Mouse (Mus musculus): ENCODE data around the gene En1.
A peak's percentile ranks its signal among the peaks of the same experiment; 100 is the strongest.

Gene En1

DNA sequence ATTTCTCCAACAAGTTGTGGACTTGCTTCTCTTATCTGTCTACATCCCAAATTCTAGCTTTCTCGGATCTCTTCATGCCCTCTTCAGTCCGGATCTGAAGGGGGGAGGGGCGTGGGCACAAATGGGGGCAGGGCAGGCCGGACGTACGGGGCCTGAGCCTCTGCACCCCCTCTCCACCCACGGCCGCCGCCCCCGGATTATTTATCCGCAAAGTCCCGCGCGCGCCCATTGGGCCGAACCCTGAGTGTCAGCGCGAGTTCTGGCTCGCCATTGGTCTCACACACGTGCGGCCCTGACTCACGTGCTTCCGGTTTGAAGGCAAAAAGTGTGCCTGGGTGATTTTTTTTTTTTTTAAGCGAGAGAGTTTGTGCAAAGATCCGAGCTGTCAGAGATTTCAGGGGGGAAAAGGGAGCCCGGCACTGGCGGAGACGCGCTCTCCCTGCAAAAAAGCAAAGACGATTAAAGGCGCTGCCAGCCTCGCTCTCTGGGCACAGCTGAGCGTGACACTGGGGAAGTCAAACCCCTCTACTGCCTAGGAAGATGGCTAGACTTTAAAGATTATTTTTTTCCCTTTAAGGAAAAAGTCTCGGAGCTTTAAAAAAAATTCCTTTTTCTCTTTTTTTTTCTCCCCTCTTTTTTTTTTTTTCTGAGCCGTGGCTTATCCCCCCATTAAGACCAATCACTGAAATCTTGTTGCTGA is at the start of gene En1:
En1 (plus strand) TSS at position 388 of the 700 bp plus-strand sequence.
- no peak for DNase-seq (ENCODE audit: extremely low read depth, insufficient read length, low spot score)

DNA sequence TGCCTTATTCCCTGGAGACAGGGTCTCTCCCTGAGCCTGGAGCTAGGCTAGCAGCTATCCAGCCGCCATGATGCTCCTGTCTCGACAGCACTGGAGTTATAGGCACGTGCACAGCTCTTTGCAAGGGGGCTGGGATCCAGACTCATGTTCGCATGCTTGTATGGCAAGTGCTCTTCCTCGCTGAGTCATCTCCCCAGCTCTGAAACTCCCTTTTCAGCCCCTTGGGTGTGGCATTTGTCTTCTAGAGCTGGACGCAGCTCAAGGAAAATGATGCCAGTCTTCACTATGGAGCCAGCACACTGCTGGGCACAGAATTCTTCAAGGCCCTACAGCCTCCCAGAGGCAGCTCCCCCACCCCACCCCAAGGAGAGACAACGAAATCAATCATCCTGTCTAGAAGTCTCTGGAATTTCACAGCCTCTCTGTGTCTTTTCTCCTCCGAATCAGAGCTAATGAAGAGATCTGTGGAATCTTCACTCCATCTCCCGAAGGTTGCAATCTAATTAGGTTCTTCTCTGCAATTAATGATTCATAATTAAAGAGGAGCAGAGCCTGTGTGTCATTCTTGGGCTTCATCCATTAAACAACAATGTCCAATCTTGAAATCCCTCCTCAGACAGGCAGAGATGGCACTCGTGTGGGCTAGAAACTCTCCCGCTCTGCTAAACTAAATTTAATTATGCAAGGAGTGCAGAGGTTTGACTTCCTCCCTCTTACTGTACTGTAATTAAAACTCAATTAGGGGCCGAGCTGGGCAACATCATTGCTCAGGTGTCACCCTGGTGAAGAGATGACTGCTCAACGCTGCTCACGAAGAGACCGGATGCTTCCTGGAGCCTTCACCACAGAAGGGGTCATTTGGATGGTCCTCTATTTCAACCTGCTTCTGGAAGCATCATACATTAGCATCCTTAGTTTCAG is 45.0 kb upstream of the En1 start:
- DNase-seq (ENCODE audit: extremely low read depth, insufficient read length, low spot score), result peak; percentile 28

DNA sequence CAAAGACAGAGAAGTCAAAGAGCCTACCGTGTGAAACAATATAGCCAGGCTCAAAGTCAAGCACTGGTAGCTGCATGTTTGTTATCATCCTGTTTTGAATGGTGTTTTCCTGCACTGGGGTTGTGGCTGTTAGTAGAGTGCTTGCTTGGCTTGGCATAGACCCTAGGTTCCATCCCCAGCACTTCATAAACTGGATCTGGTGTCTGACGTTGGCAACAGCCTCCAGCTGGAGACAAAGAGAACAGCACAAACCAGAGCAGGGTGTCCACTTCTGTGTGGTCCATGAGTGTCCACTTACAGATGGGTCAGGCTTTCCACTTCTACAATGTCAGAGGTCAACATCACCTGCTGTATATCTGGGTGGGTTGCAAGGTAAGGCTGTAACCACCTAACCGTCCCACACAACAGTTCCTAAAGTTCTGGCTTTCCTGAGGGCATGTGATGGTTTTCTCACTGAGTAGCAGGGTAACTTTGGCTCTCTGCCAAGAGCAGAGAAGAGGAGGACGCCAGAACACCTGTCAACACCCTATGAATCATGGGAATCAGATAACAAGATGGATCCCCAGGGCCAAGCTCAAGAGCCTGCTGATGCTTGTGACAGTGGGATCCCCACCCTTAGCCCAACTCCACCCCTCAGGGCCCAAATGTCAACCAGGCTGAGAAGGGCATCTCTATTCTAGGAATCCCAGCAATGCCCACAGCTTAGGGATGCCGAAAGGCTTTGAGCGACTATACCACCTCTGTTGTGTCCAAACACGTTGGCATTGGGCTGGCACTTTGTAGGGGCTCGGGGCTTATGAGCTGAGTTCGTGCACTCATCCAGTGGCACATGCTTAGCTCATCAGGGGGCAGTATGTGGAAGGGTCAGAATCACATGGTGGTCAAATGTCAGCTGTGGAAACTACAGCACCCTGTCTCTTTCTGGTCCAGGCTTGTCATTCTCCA is 43.6 kb upstream of the En1 start:
- no peak for DNase-seq (ENCODE audit: extremely low read depth, insufficient read length, low spot score)

DNA sequence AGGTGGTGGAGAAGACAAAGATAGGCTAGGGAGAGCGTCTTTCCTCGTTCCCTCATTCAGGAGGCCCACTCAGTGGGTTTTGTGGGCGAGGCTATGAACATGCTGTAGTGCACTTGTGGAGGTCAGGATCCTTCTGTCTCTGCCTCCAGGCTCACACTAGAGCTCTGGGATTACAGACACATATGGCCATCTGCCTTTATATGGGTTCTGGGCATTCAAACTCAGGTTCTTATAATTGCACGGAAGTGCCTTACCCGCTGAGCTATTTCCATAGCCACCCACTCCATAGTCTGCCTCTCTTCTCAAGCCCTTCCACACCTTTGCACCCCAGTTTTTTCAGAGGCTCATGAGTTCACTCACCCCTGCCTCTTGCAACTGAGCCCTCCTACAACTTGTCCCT is 42.3 kb upstream of the En1 start:
- no peak for DNase-seq (ENCODE audit: extremely low read depth, insufficient read length, low spot score)

DNA sequence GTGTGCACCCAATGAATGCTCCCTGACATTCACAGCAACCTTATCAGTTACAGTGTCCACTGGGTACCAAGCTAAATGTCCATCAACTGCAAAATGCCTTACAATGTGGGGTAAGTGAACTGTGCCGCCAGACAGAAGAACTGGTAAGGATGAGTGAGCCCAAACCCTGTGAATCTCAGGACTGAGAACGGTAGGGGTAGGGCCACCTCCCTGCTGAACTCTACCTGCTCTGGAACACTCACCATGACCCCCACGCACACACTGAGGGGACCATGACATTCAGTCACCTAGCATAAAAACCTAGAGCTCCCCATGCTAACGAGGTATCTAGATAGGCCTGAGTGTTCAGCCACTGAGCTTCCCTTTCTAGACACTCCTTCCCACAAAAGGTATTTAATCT is 20.9 kb upstream of the En1 start:
- DNase-seq (ENCODE audit: extremely low read depth, insufficient read length, low spot score), result no peak

DNA sequence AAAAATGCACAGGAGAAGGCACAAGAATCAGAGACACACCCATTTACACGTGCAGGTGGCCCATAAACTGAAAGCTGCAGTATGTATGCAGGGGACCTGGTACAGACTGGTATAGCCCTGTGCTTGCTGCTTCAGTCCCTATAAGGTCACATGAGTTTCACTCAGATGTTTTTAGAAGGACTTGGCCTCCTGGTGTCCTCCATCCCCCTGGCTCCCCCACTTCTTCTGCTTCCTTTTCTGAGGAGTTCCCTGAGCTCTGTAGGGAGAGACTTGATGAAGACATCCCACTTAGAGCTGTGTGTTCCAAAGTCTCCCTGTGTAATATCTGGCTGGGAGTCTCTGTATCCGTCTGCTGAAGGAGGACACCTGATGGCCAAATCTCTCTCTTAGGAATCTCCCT is 16.7 kb upstream of the En1 start:
- no peak for DNase-seq (ENCODE audit: extremely low read depth, insufficient read length, low spot score)

DNA sequence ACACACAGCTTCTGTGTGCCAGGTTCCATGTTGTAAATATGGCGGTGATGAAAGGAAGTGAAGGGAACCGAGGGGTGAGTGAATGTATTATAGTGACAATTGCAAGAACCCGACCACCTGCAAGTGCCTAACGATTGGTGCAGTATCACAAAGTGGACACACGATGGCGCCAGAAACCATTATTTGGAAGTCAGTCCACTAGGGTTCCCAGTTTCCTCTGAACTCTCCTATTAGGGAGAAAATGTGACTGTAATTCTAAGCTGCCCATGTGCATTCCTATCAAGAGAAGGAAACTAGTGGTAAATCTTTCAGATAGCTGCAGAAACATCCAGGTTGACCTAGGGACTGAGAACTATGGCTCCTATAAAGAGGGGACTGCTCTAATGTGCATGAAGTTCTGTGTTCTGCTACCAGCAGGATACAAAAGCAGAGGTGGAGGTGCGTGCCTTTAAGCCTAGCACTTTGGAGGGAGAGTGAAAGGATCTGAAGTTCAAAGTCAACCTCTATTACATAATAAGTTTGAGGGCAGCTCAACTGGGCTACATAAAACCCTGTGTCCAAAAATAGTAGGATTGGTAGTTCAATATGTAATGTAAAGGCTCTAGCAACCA is 15.6 kb upstream of the En1 start:
- DNase-seq (ENCODE audit: extremely low read depth, insufficient read length, low spot score), result no peak

DNA sequence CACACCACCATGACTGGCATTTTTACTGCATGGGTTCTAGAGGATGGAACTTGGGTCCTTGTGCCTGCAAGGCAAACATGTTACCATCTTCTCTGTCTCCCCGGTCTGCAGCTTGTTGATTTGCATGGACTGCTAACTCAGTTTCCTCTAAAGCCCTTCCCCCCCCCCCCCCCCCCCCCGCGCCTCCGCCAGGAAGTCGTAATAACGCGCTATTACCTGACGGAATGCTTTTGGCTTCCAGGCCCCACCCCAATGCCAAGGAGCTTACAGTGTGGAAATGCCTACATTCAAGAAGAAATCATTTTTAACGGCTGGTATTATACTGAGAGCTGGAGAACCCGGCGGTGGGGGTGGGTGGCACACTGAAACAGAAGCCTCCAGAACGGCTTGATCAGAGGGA is 14.8 kb upstream of the En1 start:
- DNase-seq (ENCODE audit: extremely low read depth, insufficient read length, low spot score), result no peak

DNA sequence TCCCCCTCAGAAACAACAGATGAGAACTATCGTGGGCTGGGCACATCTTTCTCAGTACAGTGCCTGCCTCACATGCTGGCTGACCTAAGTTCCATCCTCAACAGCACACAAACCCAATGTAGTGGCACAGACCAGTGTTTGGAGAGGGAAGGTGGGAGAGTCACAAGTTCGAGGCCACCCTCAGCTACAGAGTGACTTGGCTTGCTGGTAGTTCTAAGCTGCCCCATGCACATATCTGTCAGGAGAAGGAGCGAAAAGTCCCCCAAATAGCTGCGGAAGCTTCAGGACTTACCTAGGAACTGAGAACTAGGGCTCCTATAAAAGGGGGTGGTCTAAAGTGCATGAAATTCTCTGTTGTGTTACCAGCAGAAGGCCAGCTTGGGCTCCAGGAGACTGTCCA is 14.3 kb upstream of the En1 start:
- no peak for DNase-seq (ENCODE audit: extremely low read depth, insufficient read length, low spot score)

DNA sequence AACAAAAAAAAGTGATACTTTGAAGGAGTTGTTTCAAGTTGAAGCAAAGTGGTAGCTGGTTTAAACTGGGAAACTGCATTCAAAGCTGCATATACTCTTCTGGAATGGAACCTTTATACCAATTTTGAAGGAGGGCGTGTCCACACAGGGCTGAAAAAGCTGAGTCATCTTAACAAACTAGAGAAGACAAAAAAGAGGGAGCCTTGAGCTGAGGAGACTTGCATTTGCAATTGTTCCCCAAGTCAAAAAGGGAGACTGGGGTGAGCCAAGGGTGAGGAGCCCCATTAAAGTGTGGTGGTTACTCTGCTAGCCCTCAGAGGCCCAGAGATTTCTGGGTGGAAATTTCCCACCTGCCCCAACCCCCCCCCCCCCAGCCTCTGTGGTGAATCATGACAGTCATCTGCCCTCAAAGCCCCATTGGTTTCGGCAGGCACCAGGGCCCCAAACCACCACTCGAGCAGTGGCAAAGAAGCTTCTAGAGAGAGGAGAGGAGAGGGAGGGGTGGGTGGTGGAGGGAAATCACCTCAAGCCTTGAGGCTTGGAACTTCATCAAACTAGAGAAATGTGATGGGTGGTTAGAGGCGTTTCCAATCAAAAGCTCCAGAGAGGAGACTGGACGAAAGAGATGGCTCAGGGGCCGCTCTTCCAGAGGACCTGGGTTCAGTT is 13.7 kb upstream of the En1 start:
- DNase-seq (ENCODE audit: extremely low read depth, insufficient read length, low spot score), result no peak

DNA sequence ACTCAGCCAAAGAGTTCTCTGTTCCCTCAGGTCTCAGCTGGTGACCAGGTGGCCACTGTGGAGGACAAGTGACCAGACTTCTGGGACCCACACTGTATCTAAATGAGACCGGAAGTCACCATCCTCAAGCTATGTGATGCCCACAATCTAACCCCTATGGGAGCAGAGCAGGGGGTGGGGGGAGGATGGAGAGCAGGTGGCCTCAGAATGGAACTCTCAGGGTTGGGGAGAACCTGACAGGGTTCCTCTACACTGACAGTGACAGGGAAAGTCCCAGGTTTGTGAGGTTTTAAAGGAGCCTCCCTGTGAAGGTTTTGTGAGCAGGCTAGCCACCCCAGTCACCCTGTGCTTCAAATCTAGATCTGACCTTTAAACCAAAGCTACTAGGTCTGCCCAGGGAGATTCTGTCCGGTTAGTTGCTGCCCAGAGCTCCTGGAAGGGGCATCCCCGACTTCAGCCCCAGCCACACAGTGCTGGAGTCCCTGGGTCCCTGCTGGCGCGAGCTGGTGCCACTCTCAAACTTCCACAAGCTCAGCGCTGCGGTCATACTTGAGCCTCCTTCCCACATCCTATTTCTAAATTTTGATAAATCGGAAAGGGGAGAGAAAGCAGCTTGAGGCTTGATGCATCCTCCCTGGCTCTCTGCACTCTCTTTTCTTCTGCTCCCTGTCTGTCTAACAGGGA is 8.8 kb upstream of the En1 start:
- DNase-seq (ENCODE audit: extremely low read depth, insufficient read length, low spot score), result no peak

DNA sequence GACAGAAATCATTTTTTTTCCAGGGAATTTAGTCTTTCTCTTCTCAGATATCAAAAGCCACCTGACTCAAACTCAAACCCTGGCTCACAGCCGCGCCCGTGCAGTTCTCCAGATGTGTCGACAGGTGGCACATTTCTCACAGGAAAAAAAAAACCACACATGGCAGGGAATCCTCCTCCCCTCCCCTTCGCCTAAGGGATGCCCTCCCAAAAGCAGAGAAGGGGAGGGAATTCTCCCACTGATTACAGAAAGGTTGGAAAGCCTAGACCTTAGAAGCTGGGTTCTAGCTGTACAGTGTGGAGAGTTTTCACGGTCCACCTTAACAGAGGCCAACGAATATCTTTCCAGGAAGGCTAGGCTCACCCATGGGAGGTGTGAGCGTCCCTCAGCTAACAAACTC is 7.6 kb upstream of the En1 start:
- no peak for DNase-seq (ENCODE audit: extremely low read depth, insufficient read length, low spot score)

DNA sequence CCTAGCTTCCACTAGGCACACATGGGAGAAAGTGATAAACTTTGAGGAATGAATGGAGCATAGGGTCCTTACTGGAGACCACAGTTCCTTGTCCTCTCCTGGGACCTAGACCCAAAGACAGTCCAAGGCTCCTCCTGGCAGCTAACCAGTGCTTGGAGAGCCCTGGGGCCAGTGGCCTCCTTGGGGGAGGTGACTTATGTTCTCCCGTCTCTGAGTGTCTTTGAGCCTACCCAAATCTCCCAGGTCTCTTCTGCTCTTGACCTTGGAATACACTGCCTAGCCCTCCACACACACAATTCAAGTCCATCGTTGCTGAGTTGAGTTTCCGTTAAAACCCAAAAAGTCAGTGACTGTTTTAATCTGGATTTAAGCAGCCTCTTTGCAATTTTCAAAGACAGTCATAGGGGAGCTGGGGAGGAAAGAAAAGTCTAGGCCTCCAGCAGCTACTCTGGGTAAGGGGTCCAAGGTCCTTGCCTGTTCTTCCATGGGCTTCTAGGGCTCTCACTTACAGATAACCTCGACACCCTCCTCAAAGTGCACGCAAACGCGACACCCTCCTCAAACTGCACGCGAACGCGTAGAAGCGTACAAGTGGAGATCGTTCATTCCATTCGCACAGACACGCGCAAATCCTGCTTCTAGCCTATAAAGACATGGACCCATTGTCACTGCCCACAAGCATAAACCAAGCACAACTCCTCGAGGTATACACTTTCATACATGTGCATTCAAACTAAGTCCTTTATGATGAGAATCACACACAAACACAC is 6.6 kb upstream of the En1 start:
- no peak for DNase-seq (ENCODE audit: extremely low read depth, insufficient read length, low spot score)

DNA sequence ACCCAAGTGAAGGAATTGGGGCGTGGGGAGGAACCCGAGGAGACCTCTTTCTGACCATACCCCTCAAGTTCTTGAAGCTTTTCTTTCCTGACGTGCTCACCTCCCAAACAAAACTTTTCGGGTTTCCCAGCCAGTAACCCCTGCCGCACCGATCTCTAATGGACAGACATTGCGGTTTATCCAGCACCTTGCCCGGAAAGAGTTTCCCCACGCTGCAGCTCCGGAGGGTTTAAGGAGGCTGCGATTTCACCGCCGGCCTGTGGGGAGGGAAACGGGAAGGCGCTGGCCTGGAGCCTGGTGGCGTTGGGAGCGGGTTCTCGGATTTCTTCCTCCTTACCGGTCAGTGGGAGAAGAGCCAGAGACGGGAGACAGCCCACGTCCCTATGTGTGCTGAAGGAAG is 5.9 kb upstream of the En1 start:
- no peak for DNase-seq (ENCODE audit: extremely low read depth, insufficient read length, low spot score)

DNA sequence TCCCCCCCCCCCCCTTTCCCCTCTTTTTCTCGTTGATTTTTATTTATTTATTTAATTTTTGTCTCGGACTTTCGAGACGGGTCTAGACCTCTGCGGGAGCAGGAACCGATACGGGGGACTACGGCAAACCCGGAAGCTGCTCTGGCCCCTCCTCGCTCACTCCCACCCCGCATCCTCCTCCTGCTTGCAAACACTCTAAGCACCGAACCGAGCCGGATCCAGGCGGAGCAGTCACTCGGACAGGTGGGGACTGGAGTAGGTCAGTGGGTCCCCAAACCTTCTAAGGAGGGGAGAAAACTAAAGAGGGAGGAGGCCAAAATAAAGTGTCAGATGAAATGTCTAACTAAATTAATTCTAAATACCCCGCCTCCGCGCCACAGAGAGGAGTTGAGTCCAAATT is 5.4 kb upstream of the En1 start:
- no peak for DNase-seq (ENCODE audit: extremely low read depth, insufficient read length, low spot score)

DNA sequence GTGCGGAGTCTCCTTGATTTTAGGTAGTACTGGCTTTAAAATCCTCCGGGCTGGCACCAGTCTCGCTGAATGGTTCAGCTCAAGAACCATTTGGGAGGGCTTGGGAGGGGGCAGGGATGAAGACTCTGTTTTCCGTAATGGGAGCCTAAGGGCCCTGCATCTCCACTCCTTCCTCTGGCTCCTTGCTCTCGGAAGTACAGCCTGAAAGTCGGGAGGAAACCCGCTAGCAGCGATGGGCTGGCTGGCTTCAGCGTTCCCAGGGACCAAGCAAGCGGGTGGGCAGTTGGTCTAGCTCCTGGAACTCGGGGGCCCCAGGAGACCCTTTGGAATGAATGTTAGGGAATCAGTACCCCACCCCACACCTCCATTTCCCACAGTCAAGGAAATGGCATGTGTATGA is 4.9 kb upstream of the En1 start:
- no peak for DNase-seq (ENCODE audit: extremely low read depth, insufficient read length, low spot score)

DNA sequence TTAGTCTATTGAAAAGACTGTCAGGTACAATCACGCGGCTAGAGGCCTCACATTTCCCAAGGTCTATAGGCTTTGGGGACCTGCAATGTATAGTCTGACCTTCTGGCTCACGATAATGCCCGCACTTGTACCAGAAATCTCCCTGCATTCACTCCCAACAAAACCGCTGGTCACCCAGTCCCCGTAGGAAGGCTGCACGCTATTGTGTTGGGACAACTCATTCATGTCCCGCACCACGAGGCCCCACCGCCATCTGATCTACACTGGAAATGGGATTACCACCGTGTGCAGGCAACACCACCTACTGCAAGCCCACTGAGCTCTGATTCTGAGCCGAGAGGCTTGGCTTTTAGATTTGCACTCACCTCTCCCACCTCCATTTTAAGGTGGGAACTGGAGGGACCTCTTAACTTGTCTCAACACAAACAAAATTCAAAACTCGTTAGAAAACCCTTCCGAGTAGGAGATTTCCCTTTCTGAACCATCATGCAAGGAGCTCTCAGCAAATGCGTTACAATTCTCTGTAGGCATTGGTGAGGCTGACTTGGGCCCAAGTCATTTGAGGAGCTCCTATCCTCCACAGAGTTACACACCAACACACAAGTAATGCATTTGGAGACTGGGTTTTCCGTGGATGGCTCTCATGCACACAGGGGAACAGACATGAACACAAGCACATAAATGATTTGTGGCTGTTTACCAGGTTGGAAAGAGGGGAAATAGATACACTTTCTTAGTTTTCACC is 3.9 kb upstream of the En1 start:
- DNase-seq (ENCODE audit: extremely low read depth, insufficient read length, low spot score), result no peak
